Mouse (Mus musculus): ENCODE measurements around the gene Birc5. TPM values are rescaled to one million over a fixed set of nuclear protein-coding genes. Genes with fewer than 3 reads are reported as not detected.

Birc5 gene
- polyA plus RNA-seq, 1 experiment from 2014 or later: 480 TPM

DNA sequence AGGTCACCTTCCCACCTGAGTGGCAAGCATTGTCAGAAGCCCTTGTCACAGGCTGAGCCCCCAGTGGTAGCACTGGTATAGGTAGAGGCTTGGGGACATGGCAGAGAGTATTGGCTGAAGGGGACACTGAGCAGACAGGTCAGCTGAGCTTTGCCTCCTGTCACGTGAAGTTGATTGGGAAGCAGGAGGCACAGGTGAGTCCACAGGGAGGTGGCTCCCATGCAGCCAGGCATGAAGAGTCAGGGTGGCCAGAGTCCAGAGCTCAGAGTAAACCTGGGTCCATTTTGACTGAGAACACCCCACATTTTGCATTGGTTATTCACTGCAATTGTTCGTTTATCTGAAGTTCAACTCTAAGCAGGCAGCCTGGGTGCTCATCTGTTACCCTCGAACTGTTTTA is 3.8 kb downstream of the Birc5 start:
- DNase-seq (ENCODE audit: low spot score): no peak

DNA sequence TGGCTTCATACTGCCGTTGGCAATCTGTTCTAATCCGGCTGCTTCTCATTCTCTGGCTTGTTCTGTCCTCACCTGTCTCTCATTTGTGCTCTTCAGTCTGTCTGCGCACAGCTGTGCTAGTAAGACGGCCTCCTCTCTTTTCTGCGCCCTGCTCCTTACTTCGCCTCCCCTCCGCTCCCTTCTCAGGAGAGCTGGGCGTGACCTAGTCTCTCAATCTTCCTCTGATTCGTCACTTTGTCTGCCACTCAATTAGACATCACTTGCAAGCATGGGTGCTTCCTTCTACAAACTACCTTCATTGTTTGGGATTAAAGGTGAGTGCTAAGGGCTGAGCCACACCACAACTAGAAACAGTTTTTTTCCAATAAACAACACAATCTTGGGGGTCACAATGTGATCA is 5.2 kb downstream of the Birc5 start:
- DNase-seq (ENCODE audit: low spot score): no peak

DNA sequence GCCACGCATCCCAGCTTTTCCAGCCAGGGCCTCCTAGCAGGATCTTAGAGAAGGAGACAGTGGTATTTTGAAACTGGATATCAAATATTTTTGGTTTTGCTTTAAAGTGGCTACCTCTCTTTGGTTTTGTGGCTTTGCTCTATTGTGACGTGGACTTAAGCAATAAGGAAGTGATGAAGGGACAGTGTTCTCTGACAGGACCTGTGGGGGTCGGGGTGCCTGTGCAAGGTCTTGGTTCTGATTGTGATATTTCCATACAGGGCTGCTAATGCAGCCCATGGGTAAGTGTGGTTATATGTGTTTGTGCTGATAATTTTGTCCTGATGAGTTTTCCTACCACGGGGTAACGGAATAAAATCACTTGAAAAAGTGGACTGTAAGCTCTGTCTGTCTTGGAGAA is 6.3 kb downstream of the Birc5 start:
- no peak for DNase-seq (ENCODE audit: low spot score)

DNA sequence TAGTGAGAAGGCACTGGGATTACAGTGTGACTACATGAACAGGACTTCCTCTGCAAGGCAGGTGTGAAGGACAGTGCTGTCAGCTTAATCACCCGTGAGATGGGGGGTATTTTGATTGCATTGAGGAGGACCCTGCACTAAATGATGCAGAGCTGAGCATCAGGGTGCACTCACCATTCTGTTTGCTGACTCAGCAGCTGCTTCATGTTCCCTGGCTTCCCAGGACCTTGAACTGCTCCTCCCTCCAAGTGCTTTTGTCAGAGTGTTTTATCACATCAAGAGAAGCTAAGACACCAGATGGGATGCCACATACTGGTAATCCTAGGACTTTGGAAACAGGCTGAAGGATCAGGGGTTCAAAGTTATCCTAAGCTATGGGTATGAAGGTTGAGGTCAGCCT is 6.9 kb downstream of the Birc5 start:
- DNase-seq (ENCODE audit: low spot score): no peak

DNA sequence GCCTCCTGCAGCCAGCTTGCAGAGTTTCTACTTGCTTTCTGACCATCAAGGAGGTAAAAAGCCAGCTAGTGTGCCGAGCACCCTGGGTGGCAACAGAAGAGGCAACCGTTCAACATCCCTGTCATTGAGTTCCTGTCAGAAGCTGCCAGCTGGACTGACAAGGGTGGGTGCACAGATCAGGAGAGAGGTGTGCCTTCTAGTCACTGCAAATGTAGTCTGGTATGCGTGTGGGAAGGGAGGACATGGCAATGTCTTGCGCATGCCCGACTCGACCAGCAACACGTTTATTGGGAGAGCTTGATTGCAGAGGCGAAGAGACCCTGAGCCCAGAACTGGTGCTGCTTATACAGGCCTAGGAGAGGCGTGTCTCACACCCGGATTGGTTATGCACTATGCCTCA is 8.4 kb downstream of the Birc5 start:
- no peak for DNase-seq (ENCODE audit: low spot score)

DNA sequence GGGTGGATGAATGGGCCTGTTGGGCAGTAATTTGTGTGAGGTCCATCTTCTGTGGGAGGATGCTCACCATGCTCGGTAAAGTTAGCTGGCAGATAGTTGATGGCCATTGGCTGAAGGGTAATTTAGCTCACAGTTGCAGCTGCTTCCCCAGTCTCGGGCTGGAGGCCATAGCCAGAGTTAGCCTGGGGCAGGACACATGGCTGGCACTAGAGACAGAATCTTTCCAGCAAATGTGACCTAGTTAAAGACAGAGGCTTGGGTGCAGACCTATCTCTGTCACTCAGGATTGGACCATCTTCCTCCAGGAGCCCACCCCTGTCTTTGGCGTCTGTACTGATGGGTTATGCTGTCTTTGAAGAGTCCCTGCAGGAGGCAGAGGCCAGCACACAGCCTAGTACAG is 9.3 kb downstream of the Birc5 start:
- DNase-seq (ENCODE audit: low spot score): no peak

DNA sequence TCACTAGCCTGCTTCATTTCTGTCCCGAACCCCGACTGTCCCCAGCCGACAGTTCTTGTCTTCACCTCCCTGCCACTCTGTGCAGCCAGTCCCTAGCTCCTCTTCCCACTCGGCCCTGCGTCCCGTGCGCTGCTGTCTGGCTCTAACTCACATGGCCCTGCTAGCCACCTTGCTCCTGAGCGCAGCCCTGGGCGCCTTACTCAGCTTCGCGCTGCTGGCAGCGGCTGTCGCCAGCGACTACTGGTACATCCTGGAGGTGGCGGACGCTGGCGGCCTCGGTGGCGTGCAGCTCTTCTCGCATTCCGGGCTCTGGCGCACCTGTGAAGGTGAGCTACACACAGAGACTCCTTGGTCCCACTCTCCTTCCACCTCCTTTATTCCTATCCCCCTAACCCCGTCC is 11.6 kb downstream of the Birc5 start, which contains the start of gene Tmem235:
Gene Tmem235, plus strand, starts transcription at position 152 of the 400 bp plus-strand sequence.
- peak; percentile 46 for DNase-seq (ENCODE audit: low spot score)

DNA sequence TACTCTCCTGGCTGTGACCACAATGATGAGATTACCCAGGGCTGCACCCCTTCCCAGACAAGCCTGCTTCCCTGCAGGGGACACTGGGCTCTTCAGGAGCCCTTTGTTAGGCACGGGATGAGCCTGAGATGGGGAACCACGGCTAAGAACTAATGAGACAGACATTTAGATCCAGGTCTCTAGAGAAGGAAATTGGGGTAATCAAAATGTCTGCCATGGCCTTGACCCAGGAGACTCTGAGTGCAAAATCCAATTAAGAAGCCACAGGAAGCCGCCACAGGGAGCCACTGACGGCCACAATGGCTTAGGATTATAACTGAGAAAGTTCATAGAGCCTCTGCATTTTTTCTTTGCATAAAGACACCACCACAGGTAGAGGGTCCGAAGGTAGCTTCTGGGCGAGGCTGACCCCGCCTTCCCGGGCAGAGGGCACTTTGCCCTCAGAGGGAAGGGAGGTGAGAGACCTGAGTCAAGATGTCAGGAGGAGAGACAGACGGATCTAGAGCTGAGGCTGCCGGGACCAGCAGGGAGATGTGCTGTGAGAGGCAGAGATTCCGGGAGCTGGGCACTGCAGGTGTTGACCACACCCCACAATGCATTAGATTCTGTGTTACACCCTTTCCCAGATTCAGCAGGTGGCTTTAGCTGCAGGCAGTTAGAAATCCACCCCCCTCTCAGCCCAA is 14.3 kb downstream of the Birc5 start:
- no peak for DNase-seq (ENCODE audit: low spot score)

DNA sequence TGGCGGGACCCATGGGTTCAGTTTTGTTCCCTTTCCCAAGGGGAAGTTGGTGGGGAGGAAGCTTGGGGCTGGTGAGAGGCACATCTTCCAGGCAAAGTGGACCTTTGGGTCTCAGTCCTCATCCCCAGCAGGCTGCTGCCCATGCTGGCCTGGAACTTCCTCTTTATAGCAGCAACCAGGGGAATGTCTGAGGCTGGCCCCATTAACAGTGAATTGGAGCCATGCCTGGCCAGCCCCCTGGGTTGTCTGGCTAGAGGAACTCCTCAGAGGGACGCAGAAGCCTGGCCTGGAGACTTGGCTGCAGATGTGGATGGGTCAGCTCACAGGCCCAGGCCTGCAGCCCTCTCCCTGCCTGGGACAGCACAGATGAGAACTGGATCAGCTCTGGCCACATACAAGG is 15.8 kb downstream of the Birc5 start:
- no peak for DNase-seq (ENCODE audit: low spot score)

DNA sequence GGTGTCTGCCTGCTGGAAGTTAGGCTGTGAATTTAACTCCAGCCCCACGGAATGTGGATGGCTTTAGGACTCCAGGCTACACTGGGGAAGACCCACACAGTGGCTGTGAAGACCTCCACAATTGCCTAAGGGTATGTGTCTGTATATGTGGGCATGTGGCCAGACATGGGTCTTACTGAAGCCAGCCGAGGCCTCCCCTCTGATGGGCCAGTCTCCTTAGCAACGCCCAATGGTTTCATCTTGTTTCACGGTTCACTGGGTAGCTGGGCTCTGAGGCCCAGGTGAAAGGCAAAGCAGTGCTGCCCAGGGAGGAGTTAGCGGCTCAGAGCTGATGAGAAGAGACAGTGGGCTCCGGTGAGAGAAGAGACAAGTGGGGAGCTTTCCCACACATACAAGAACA is 16.9 kb downstream of the Birc5 start:
- DNase-seq (ENCODE audit: low spot score): no peak

DNA sequence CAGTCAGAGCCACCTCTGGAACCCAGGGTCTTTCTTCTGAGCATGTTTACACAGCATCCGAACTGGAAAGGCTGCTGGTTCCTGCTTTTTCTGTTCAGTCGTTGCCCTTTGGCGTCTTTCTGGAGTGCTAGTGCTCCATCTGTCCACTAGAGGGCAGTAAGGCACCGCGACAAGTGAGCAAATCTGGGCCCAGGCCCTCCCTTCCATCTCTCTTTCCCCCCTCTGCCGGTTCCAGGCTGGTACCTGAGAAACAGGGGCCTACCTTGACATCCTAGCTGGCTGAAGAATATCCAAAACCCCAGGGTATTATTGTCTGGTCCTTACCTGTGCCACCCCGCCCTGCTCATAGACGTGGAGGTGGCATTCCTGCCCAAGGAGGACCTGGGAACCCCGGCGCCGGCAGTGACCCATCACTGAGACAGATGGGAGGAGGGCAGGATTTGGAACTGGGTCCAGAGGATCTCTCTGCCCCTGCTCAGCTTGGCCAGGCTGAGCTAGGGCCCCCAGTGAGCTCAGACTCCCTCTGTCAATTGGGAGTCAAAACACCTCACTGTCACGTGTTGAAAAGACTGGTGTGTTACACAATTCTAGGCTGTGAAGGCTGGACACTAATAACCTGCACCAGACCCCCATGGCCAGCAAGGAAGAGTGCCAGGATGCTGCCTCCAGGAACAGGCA is 21.8 kb downstream of the Birc5 start:
- peak; percentile 91 for DNase-seq (ENCODE audit: low spot score)

DNA sequence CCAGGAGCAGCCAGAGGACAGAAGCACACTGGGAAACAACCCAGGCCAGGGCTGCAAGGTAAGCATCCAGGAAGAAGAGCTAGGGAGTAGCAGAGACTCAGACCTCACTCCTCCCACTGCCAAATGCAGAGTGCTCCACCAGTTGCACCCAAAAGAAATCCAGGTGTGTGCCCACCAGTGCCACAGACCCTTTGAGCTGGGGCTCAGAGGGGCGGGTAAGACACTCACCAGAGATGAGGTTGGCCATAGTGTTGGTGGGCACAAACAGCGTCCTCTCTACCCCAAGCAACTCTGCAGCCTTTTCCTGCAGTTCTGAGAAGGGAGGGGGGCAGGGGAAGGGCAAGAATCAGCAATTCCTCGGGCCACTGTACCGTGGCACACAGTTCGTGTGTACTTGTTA is 22.3 kb downstream of the Birc5 start:
- peak; percentile 62 for DNase-seq (ENCODE audit: low spot score)

DNA sequence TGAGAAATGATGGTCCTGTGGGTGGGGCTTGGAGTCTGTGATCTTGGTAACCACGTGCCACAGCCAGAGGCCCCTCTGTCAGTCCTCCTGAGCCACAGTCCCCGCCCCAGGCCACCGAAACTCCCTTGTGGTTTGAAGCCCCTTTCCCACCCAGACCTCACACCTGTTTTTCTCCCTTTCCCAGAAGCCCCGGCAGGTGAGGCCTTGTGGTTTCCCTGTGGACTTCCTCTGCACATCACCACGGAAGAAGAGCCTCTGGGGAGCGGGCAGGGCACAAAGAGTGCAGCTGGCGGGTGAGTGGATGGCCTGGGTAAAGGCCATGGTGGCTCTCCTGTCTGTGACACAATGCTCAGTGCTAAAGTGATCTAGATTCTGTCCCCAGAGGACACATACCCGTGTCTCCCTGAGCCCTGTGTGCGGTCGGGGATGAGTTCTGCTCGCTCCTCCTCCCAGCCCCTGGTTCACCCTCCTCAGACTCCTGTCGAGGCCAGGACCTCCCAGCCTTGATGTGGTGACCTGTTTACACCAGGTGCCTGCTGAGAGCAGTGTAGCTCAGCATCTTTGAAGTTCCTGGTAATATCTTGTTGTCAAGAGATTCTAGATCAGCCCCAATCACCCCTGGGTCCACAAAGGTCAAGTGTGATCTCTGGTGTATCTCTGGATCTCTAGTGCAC is 23.0 kb downstream of the Birc5 start:
- peak; percentile 95 for DNase-seq (ENCODE audit: low spot score)

DNA sequence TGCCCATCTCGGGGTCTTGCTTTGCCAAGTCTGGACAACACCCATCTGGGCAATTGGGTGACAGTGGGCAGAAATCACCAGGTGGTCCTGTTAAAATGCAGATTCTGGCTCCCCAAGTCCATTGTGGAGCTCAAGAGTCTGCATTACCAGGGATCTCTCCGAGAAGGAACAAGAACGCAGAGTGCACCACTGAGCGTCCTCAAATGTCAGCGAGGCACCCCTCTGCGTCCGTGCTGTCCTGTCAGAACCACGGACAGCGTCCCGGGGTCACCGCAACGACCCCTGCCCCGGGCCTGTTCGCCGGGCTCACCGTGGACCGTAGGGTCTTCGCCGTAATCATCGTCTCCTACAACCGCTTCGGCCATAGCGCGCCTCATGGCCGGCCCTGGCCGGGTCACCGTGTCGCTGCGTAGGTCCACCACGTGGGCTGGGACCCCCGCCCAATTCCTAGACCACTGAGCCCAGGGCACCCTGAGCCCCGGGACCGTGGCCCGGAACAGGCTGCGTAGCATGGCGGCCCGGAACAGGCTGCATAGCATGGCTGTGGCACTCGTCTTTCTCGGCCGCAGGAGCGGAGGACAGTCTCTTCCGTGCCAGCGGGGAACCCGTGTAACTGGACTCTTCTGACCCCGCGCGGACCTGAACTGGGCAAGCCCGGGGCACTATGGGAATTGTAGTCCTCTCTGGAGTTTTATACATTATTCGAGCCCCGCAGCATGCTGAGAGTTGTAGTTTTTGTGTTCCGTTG is 24.0 kb downstream of the Birc5 start, which contains the start of gene Tha1:
Gene Tha1, minus strand, starts transcription at position 621 of the 748 bp plus-strand sequence.
- DNase-seq (ENCODE audit: low spot score): peak; percentile 38

DNA sequence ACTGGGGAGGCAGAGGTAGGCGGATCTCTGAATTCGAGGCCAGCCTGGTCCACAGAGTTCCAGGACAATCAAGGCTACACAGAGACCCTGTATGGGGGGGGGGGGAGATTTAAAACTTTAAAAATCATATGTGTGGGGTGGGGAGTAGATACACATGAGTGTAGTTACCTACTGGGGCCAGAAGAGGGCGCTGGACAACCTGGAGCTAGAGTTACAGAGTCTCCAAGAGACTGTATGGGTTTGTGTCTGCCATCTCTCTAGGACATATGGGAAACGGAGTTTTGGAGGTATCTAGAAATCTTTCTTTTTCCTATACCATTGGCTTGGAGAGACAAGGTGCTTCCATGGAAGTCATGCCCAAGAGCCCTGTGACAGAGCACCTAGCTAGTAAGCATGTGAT is 25.4 kb downstream of the Birc5 start:
- DNase-seq (ENCODE audit: low spot score): peak; percentile 61

DNA sequence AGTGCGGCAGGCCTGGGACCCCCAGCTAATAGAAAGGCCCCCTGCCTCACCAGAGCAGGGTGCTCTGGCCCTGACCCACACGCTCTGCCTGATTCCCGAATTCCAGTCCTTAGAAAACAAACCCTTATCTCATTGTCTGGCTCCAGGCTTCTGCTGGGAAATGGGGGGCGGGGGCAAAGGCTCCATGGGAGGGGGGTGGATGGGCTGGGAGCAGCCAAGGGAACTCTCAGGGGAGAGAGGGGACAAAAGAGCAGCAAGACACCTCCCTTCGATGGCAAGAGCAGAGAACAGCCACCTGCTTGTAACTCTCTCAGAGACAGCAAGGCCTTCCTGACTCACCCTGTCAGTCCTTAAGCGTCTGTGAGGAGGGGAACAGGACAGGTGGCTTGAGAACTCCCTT is 26.6 kb downstream of the Birc5 start:
- DNase-seq (ENCODE audit: low spot score): peak; percentile 44

DNA sequence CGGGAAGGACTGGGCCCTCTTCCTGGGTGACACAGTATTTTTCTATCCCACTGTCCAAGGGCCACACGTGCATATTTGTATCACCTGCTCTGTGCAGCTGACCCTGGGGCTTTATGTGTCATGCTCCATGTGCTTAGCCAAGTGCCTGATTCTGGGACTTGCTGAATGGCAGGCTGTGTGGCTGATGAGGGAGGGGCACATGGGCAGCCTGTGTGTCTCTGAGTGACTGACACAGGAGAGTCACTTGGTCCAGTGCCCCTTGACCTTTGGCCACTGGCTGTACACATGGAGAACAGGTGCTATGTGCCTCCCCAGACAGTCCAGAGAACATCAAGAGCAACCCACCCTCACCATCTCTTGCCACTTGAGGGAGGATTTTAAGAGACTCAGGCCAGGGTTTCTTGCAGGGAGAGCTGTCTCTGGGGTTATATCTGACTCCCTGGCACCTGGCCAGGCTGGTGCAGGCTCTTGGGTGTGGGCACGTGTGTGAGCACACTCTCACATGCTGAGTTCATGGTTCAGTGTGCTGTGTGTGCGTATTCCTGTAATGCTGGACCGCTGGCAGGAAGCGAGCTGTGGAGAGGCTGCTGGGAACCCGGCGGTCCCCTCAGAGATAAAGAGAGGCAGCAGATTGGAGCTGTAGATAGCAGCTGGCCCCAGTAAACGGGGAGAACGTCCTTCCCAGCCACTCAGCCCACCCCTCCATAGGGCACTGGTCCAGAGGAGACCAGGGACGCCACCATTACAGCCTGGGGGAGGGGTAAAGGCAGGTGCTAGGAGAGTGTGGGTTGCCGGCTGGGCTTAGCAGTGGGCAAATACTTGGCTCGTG is 29.1 kb downstream of the Birc5 start:
- DNase-seq (ENCODE audit: low spot score): peak; percentile 77

DNA sequence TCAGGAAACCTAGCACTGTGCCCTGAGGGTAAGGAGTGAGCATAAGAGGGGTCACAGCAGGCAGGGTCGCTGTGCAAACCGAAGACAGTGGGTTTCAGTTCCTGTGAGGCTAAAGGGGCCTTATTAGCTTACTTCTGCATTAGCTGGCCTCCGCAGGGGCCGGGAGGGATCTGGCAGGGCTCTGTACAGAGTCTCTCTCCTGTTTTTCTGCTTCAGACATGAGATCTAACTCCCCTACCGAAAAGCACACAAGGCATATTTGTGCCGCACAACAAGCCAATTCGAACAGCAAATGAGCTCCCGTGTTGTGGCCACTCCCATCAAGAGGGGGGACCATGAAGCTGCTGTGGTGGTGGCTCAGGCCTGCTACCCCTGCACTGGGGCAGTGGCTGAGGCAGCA is 29.8 kb downstream of the Birc5 start:
- peak; percentile 34 for DNase-seq (ENCODE audit: low spot score)

DNA sequence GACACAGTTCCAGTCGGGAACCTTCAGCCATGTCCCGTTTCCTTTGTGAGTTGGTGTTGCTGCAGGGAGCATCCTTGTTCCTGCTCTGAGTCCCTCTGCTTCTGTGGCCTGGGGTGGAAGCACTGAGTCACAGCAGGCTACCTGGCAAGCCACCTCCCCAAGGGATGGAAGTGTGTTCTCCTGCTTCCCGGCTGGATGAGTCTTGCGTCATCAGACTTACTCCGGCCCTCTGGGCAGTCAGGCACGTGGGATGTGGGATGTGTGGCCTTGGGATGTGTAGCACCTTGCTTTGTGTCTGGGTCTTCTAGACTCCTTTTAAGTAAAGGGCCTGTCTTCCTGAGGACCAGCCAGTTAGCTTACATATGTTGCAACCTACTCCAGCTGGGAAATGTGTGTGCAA is 30.6 kb downstream of the Birc5 start:
- DNase-seq (ENCODE audit: low spot score): no peak

DNA sequence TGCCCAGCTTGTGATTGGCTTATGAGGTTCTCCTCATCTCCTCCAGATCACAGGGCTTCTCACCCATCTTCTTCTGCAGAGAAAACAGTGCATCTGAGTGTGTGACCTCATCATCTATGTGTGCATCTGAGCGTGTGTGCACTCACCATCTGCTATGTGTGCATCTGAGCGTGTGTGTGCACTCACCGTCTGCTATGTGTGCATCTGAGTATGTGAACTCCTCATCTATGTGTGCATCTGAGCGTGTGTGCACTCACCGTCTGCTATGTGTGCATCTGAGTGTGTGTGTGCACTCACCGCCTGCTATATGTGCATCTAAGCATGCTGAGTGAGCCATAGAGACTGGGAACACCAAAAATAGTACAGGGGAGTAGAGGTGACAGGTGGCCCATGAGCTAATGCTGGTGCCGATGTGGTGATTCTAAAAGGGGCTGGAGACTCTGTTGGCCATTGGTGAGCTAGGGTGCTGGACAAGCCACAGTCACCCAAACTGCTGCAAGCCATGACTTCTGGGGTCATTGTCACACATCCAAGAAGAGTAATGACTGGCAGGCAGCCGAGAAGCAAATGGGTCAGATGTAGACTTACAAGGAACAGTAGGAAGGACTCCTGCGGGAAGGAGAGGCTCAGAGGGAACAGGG is 31.4 kb downstream of the Birc5 start:
- no peak for DNase-seq (ENCODE audit: low spot score)
